Mouse (Mus musculus) urinary bladder, adult 18-20 months (tissue): ENCODE measurements around the gene Mnd1.
A peak's percentile ranks its signal among the peaks of the same experiment; 100 is the strongest.

Source experiments
- DNase-seq, 2 experiments: peaks; one replicate each; pipeline ENCODE4 v3.0.0; 2022; ENCODE audit warnings: low spot score in 2 of 2, mixed read lengths in 2 of 2

Gene Mnd1

GRCm38 (mm10) chr3:84046206-84046605, 109.4 kb downstream of the Mnd1 start:
- no peak for DNase-seq

- no peak for DNase-seq
Measured at GRCm38 (mm10) chr3:84041739-84042138, 113.8 kb downstream of the Mnd1 start.

GRCm38 (mm10) chr3:84040476-84041082, 115.0 kb downstream of the Mnd1 start:
- peak; percentile 18 to 47 for DNase-seq

GRCm38 (mm10) chr3:84039646-84040475, 115.7 kb downstream of the Mnd1 start, which contains the start of gene Tmem131l:
Gene Tmem131l (minus strand): TSS chr3:84040175.
- peak; percentile 56 to 63 for DNase-seq

GRCm38 (mm10) chr3:84038981-84039645, 116.5 kb downstream of the Mnd1 start:
- DNase-seq, result peak; percentile 58 to 61

GRCm38 (mm10) chr3:84038126-84038525, 117.5 kb downstream of the Mnd1 start:
- DNase-seq, result no peak
